In genomic region chr3:103058207-103059157, GRCm38 (mm10) we compare ENCODE assay signal across 8 mouse cellular contexts. TPM values are rescaled to one million over a fixed set of nuclear protein-coding genes. Genes with fewer than 3 reads are reported as not detected.
A peak's percentile ranks its signal among the peaks of the same experiment; 100 is the strongest.
DNase-seq lines count a peak whose midpoint lies in the region; ATAC-seq and TF ChIP-seq lines count a peak whose summit lies in the region.

Gene Nras, plus strand, starts transcription at chr3:103058285.

- TF ChIP-seq CTCF in midbrain, postnatal 0 days (IDR thresholded peaks at IDR 0.05), result 0 out of 2 replicates have a peak, but pooled peaks have one; percentile 3

- no peaks in the 10 kb centered on the region for H3K4me1 ChIP-seq in embryonic facial prominence, embryonic 14.5 days (ENCODE audit: control insufficient read depth, insufficient read depth, low read length)
- peaks cover 3% of the 10 kb centered on the region; the same call in 1 of the 2 replicates for H3K4me1 ChIP-seq in limb, embryonic 14.5 days (ENCODE audit: control insufficient read depth, insufficient read depth, low read length)
- no peaks in the 10 kb centered on the region for H3K4me1 ChIP-seq in midbrain, postnatal 0 days (ENCODE audit: insufficient read depth, low read length)

- H3K27ac ChIP-seq in embryonic facial prominence, embryonic 14.5 days (replicated peaks; ENCODE audit: low read depth, low read length), result peak within 1 kb of the TSS; percentile 99
- peak within 1 kb of the TSS; percentile 96 for H3K27ac ChIP-seq in limb, embryonic 14.5 days (replicated peaks; ENCODE audit: low read depth, low read length)
- peak within 1 kb of the TSS; percentile 79 for H3K27ac ChIP-seq in midbrain, postnatal 0 days (ENCODE audit: low read depth, low read length)

- peak within 1 kb of the TSS; percentile 77 for H3K4me3 ChIP-seq in embryonic facial prominence, embryonic 14.5 days (ENCODE audit: low read depth, low read length)
- H3K4me3 ChIP-seq in limb, embryonic 14.5 days (replicated peaks; ENCODE audit: low read length), result peak within 1 kb of the TSS; percentile 61
- peak within 1 kb of the TSS; percentile 69 for H3K4me3 ChIP-seq in midbrain, postnatal 0 days (ENCODE audit: low read depth, low read length)

- peak within 1 kb of the TSS; percentile 70 for H3K4me2 ChIP-seq in embryonic facial prominence, embryonic 14.5 days (ENCODE audit: low read depth, low read length)
- peak within 1 kb of the TSS; percentile 73 for H3K4me2 ChIP-seq in limb, embryonic 14.5 days (replicated peaks; ENCODE audit: low read depth, low read length, severe bottlenecking)
- peak within 1 kb of the TSS; percentile 66 for H3K4me2 ChIP-seq in midbrain, postnatal 0 days (ENCODE audit: low read depth, low read length, poor library complexity, severe bottlenecking)

- peak; percentile 61; the same call in 1 of the 2 replicates for TF ChIP-seq POLR2A in limb, embryonic 14.5 days (IDR thresholded peaks at IDR 0.05; ENCODE audit: borderline replicate concordance, extremely low read depth, insufficient read depth, insufficient read length)

- H3K27me3 ChIP-seq in embryonic facial prominence, embryonic 14.5 days (replicated peaks; ENCODE audit: control insufficient read depth, insufficient read depth, low read length), result no peaks in the 10 kb centered on the region
- H3K27me3 ChIP-seq in limb, embryonic 14.5 days (ENCODE audit: control insufficient read depth, insufficient read depth, low read length), result no peaks in the 10 kb centered on the region
- H3K27me3 ChIP-seq in midbrain, postnatal 0 days (ENCODE audit: insufficient read depth, low read length), result no peaks in the 10 kb centered on the region

- 2% methylated on average over 44 of the region's 46 CpGs for WGBS in embryonic facial prominence, embryonic 14.5 days
- 3% methylated on average over 46 of the region's 46 CpGs for WGBS in limb, embryonic 14.5 days
- 3% methylated on average over 46 of the region's 46 CpGs for WGBS in midbrain, postnatal 0 days

- DNase-seq in 3T3-L1 (ENCODE audit: low read depth, low spot score), result peak; percentile 95
- peak; percentile 94 to 95 for DNase-seq in adrenal gland, postnatal 4 days (ENCODE audit: low spot score in 2 of 2)
- peak; percentile 97 for DNase-seq in embryonic facial prominence, embryonic 14.5 days (ENCODE audit: low spot score)
- DNase-seq in heart, adult 8-10 months (ENCODE audit: low spot score), result peak; percentile 94
- DNase-seq in kidney, adult 9 months, result peak; percentile 94
- DNase-seq in limb, embryonic 14.5 days (ENCODE audit: low spot score), result peak; percentile 97
- DNase-seq in midbrain, postnatal 0 days (ENCODE audit: low spot score), result peak; percentile 97
- peak; percentile 84 to 95 for DNase-seq in spleen, postnatal 14 days (ENCODE audit: low spot score in 2 of 2)

- ATAC-seq in embryonic facial prominence, embryonic 14.5 days (ENCODE audit: low read depth), result peak; percentile 98
- ATAC-seq in limb, embryonic 14.5 days (ENCODE audit: low FRiP score, low read depth), result peak; percentile 98
- peak; percentile 99 for ATAC-seq in midbrain, postnatal 0 days (ENCODE audit: low FRiP score)

- H3K9me3 ChIP-seq in embryonic facial prominence, embryonic 14.5 days (ENCODE audit: control insufficient read depth, low read length), result no peaks in the 10 kb centered on the region
- no peaks in the 10 kb centered on the region for H3K9me3 ChIP-seq in limb, embryonic 14.5 days (ENCODE audit: control insufficient read depth, low read length)
- no peaks in the 10 kb centered on the region for H3K9me3 ChIP-seq in midbrain, postnatal 0 days (ENCODE audit: low read length)

- peaks cover 76% of the 10 kb centered on the region for H3K36me3 ChIP-seq in embryonic facial prominence, embryonic 14.5 days (ENCODE audit: control insufficient read depth, insufficient read depth, low read length)
- peaks cover 71% of the 10 kb centered on the region for H3K36me3 ChIP-seq in limb, embryonic 14.5 days (ENCODE audit: control insufficient read depth, insufficient read depth, low read length)
- H3K36me3 ChIP-seq in midbrain, postnatal 0 days (ENCODE audit: insufficient read depth, low read length), result peaks cover 47% of the 10 kb centered on the region

- peak within 1 kb of the TSS; percentile 90 for H3K9ac ChIP-seq in embryonic facial prominence, embryonic 14.5 days (ENCODE audit: low read depth, low read length)
- peak within 1 kb of the TSS; percentile 82 for H3K9ac ChIP-seq in limb, embryonic 14.5 days (ENCODE audit: low read depth, low read length, severe bottlenecking)
- peak within 1 kb of the TSS; percentile 81 for H3K9ac ChIP-seq in midbrain, postnatal 0 days (replicated peaks; ENCODE audit: low read length, poor library complexity, severe bottlenecking)

RNA-seq across cellular contexts. Expression of gene Nras, which starts in this region (rescaled TPM):
- total RNA-seq in adrenal gland, postnatal 4 days (2021), result 100 to 1,000 TPM; 105 to 109 TPM
- 94.2 and 103 TPM in 2 replicates for polyA plus RNA-seq in embryonic facial prominence, embryonic 14.5 days (2014; fragmentation: Nextera tagmentation; extraction: Ambion mirVana)
- 10 to 100 TPM; 33.4 to 44.8 (median 36.6) TPM for total RNA-seq in heart, adult 8-10 months (2022)
- 65.9 and 67.8 TPM in 2 replicates for polyA plus RNA-seq in limb, embryonic 14.5 days (2012; rRNA removed)
- 96.8 and 99.2 TPM in 2 replicates for polyA plus RNA-seq in limb, embryonic 14.5 days (2014; fragmentation: Nextera tagmentation; extraction: Ambion mirVana)
- 51.3 and 60.3 TPM in 2 replicates for total RNA-seq in midbrain, postnatal 0 days (2014; rRNA removed)
- 60.3 and 67.9 TPM in 2 replicates for polyA plus RNA-seq in midbrain, postnatal 0 days (2015; fragmentation: Nextera tagmentation; extraction: Ambion mirVana)

Comparison
In these comparisons a context has a peak if more than half of its experiments do, and no peak if none do; other contexts are left out.
1. Peak in every context shown above with its lines: DNase-seq, ATAC-seq, H3K4me3 ChIP-seq and H3K27ac ChIP-seq.